Mouse (Mus musculus) midbrain, postnatal 0 days (tissue): ENCODE measurements around the gene Dcaf5. TPM values are rescaled to one million over a fixed set of nuclear protein-coding genes. Genes with fewer than 3 reads are reported as not detected.

Source experiments
- ATAC-seq: fragments of 200-750 bp; cut with Nextera tagmentation; 2 replicates; pipeline ENCODE4 v1.8.0; 2017; ENCODE audit warnings: moderate number of reproducible peaks, mild to moderate bottlenecking, moderate TSS enrichment, moderate library complexity; ENCODE audit not compliant: low FRiP score
- DNase-seq: peaks from one replicate; pipeline ENCODE4 v3.0.0-alpha.2; 2015; ENCODE audit warnings: low spot score
- H3K27ac ChIP-seq: fragments of 300-500 bp; sonication (generic); 2 replicates; pipeline ENCODE4 v1.5.1; 2014; ENCODE audit warnings: low read depth, mild to moderate bottlenecking, low read length, mixed read lengths
- H3K27me3 ChIP-seq: fragments of 300-500 bp; sonication (generic); 2 replicates; pipeline ENCODE4 v1.6.1; 2014; ENCODE audit warnings: low read length, control low read depth, mixed read lengths; ENCODE audit not compliant: insufficient read depth
- H3K36me3 ChIP-seq: fragments of 300-500 bp; sonication (generic); 2 replicates; pipeline ENCODE4 v1.6.1; 2014; ENCODE audit warnings: low read length, control low read depth, mixed read lengths; ENCODE audit not compliant: insufficient read depth
- H3K4me1 ChIP-seq: fragments of 300-500 bp; sonication (generic); 2 replicates; pipeline ENCODE4 v1.6.1; 2014; ENCODE audit warnings: mild to moderate bottlenecking, control low read depth, antibody characterized with exemption, low read length, mixed read lengths; ENCODE audit not compliant: insufficient read depth
- H3K4me2 ChIP-seq: fragments of 300-500 bp; sonication (generic); 2 replicates; pipeline ENCODE4 v1.6.1; 2014; ENCODE audit warnings: low read depth, mild to moderate bottlenecking, low read length, mixed read lengths; ENCODE audit not compliant: poor library complexity, severe bottlenecking
- H3K4me3 ChIP-seq: fragments of 300-500 bp; sonication (generic); 2 replicates; pipeline ENCODE4 v1.5.1; 2014; ENCODE audit warnings: low read depth, mild to moderate bottlenecking, low read length, moderate library complexity
- H3K9ac ChIP-seq: fragments of 300-500 bp; sonication (generic); replicated peaks from 2 replicates; pipeline ENCODE4 v1.6.1; 2014; ENCODE audit warnings: mild to moderate bottlenecking, low read length, moderate library complexity, mixed read lengths; ENCODE audit not compliant: poor library complexity, severe bottlenecking
- H3K9me3 ChIP-seq: fragments of 300-500 bp; sonication (generic); 2 replicates; pipeline ENCODE4 v1.6.1; 2016; ENCODE audit warnings: low read length, control low read depth
- CTCF ChIP-seq: IDR thresholded peaks from 2 replicates; pipeline ENCODE4 v1.5.1; 2016; ENCODE audit warnings: antibody characterized with exemption, mild to moderate bottlenecking
- WGBS: fragments of 180-500 bp; shearing (Covaris S2); extraction: QIAGEN DNeasy Blood & Tissue Kit; methylation state at CpG from one replicate; pipeline ENCODE4 v1.1.7; 2014; 5-methylcytosine and 5-hydroxymethylcytosine counted together
- polyA plus RNA-seq: library from polyadenylated mRNA; unstranded; fragments of >200 nt; fragmentation: Nextera tagmentation; extraction: Ambion mirVana; gene quantifications from 2 replicates; pipeline ENCODE4 v1.2.1, GENCODE M21; 2015
- total RNA-seq: library from RNA; depleted of rRNA; stranded (reverse); fragments of >200 nt; gene quantifications from 2 replicates; pipeline ENCODE4 v1.2.3, GENCODE M21; 2014

Dcaf5 gene
- total and polyA plus RNA-seq, 2 experiments from 2014 or later = 17.6 to 97.6 TPM

DNA sequence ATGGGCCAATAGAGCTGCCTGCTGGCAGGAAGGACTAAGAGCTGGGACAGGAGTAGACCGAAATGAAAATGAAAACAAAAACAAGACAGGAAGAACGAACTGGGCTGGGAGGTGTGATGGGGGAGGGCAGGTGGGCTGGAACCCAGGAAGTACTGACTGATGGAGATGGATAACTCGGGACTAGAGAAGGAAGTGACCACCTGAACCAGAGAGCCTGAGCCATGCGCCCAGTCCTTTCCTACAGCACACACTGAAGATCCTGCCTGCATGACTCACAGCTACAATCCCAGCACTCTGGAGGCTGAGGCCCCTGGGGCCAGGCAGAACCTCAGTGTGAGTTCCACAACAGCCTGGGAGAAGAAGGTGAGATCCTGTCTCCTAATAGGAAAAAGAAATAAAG is 3.1 kb downstream of the Dcaf5 start:
- no peak overlapping the region for H3K9ac ChIP-seq
- DNase-seq (no peak), ATAC-seq (no peak)
- H3K36me3 ChIP-seq = no peaks in the 10 kb centered on the region
- no peak overlapping the region for H3K27ac ChIP-seq
- 85% methylated on average over 4 of the region's 4 CpGs for WGBS
- no peak for TF ChIP-seq CTCF
- H3K9me3 ChIP-seq = no peaks in the 10 kb centered on the region
- H3K4me3 ChIP-seq = no peak overlapping the region
- no peak overlapping the region for H3K4me2 ChIP-seq
- H3K27me3 ChIP-seq = no peaks in the 10 kb centered on the region
- H3K4me1 ChIP-seq = 0 out of 2 replicates have a peak, but pooled peaks cover 4% of the 10 kb centered on the region

GRCm38 (mm10) chr12:80427683-80428082 is 8.7 kb downstream of the Dcaf5 start:
- H3K4me1 ChIP-seq = no peaks in the 10 kb centered on the region
- H3K27me3 ChIP-seq = no peaks in the 10 kb centered on the region
- TF ChIP-seq CTCF = no peak
- H3K36me3 ChIP-seq = no peaks in the 10 kb centered on the region
- H3K4me2 ChIP-seq = no peak overlapping the region
- no peak for DNase-seq
- no peak overlapping the region for H3K4me3 ChIP-seq
- H3K9ac ChIP-seq = no peak overlapping the region
- no peaks in the 10 kb centered on the region for H3K9me3 ChIP-seq
- H3K27ac ChIP-seq = no peak overlapping the region
- 91% methylated on average over 3 of the region's 3 CpGs for WGBS
- no peak for ATAC-seq

DNA sequence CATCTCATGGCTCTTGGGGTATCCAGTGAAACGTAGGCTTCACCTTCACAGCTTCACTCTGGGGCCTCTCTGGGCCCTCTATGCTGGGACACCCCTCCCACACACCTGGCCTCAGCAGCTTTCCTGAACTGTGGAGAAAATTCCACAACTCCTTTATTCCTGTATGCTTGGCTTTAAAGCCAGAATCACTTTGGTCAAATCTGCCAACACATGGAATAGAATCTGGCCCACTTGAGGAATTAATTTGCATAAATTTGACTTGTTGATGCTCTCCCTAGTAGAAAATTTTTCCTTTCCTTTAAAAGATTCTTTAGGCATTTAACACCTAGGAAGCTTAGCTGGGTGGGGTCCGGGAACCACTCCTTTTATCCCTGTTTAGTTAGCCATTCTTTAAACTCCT is 21.3 kb downstream of the Dcaf5 start:
- 90% methylated on average over 2 of the region's 2 CpGs for WGBS
- no peak overlapping the region for H3K4me3 ChIP-seq
- H3K9me3 ChIP-seq = no peaks in the 10 kb centered on the region
- no peak overlapping the region for H3K27ac ChIP-seq
- no peak overlapping the region for H3K9ac ChIP-seq
- no peak for DNase-seq
- H3K36me3 ChIP-seq = peaks cover 4% of the 10 kb centered on the region; the same call in 1 of the 2 replicates
- no peak overlapping the region for H3K4me2 ChIP-seq
- no peak for ATAC-seq
- TF ChIP-seq CTCF = no peak
- H3K27me3 ChIP-seq = no peaks in the 10 kb centered on the region
- H3K4me1 ChIP-seq = no peaks in the 10 kb centered on the region

DNA sequence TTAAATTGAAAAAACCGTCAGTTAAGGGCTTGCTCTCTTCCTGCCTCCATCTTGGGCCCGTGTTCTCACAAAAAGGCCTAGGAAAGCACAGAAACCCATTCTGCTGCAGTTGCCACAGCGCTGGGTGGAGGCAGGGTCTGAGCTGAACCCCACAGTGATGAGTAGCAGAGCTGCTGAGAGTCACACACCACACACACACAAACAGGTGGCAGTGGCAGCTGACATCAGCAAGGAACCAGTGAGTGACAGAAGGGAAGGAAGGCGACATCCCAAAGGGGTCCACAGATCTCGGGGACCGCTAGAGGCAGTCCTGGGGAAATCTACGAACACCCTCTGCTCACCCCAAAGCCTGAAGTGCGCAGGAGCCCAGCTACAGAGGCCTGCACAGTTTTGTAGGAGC is 25.5 kb downstream of the Dcaf5 start:
- Histone ChIP-seq H3K4me2 (no peak overlapping the region), H3K27ac (no peak overlapping the region), H3K4me1 (no peaks in the 10 kb centered on the region), H3K27me3 (no peaks in the 10 kb centered on the region), H3K36me3 (peaks cover 4% of the 10 kb centered on the region; the same call in 1 of the 2 replicates), H3K4me3 (no peak overlapping the region), H3K9me3 (no peaks in the 10 kb centered on the region), H3K9ac (no peak overlapping the region)
- DNase-seq = no peak
- no peak for ATAC-seq
- TF ChIP-seq CTCF = no peak
- WGBS = 96% methylated on average over 8 of the region's 8 CpGs

GRCm38 (mm10) chr12:80407824-80408223 is 28.6 kb downstream of the Dcaf5 start:
- Histone ChIP-seq H3K4me1 (no peaks in the 10 kb centered on the region), H3K27ac (no peak overlapping the region), H3K36me3 (peaks cover 13% of the 10 kb centered on the region; the same call in 1 of the 2 replicates), H3K9ac (no peak overlapping the region), H3K27me3 (no peaks in the 10 kb centered on the region), H3K9me3 (no peaks in the 10 kb centered on the region), H3K4me2 (no peak overlapping the region), H3K4me3 (no peak overlapping the region)
- no peak for DNase-seq
- WGBS = 56% methylated on average over 3 of the region's 3 CpGs
- TF ChIP-seq CTCF = peak; percentile 64
- ATAC-seq = no peak

DNA sequence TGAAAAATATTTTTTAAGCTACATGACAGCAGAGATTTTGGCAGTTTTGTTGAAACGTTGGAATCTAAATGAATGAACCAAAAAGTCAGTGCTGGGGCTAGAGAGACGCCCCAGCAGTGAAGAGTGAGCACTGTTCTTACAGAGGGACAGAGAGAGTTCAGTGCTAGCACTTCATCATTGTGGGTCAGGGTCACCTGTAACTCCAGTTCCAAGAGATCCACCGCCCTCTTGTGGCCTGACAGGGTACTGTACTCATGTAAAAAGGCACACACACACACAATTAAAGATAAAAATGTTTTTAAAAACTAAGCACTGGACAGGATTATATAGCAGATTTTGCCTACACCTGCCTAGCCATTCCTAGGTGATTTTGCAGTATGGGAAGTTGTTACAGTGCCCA is 29.8 kb downstream of the Dcaf5 start:
- no peak for ATAC-seq
- no peak overlapping the region for H3K4me2 ChIP-seq
- WGBS = 40% methylated on average over 3 of the region's 3 CpGs
- no peak overlapping the region for H3K4me3 ChIP-seq
- no peak overlapping the region for H3K9ac ChIP-seq
- peak; percentile 77 for TF ChIP-seq CTCF
- no peaks in the 10 kb centered on the region for H3K27me3 ChIP-seq
- peaks cover 13% of the 10 kb centered on the region; the same call in 1 of the 2 replicates for H3K36me3 ChIP-seq
- H3K4me1 ChIP-seq = no peaks in the 10 kb centered on the region
- no peak overlapping the region for H3K27ac ChIP-seq
- H3K9me3 ChIP-seq = no peaks in the 10 kb centered on the region
- peak; percentile 41 for DNase-seq
